Mouse (Mus musculus) thymus, adult 2 months (tissue): ENCODE measurements around the gene Tpst2.

Source experiments
- CTCF ChIP-seq: fragments of 200-500 bp; IDR thresholded peaks from 2 replicates; pipeline ENCODE4 v1.5.1; 2012; ENCODE audit warnings: mild to moderate bottlenecking, control low read depth, low read length, moderate library complexity, borderline replicate concordance; ENCODE audit not compliant: control insufficient read depth, poor library complexity, insufficient read depth; ENCODE audit errors: extremely low read depth
- POLR2A ChIP-seq: fragments of 200-500 bp; IDR thresholded peaks from 2 replicates; pipeline ENCODE4 v1.6.1; 2012; ENCODE audit warnings: mild to moderate bottlenecking, low read length, control low read depth, moderate library complexity; ENCODE audit not compliant: control insufficient read depth, poor library complexity, insufficient read depth; ENCODE audit errors: extremely low read depth

- TF ChIP-seq CTCF = no peak
- TF ChIP-seq POLR2A = no peak
These were observed 43.9 kb downstream of the Tpst2 start for GRCm38 (mm10) chr5:112320379-112320778.
